Mouse (Mus musculus): ENCODE measurements at regions not wholly inside any gene's neighbourhood (a gene's known extent, or its start where the extent isn't known, plus 50 kb on each side); places are given as distances from the start of the nearest gene placed in this dataset.

- Histone ChIP-seq H3K36me3 (ENCODE audit: control insufficient read depth, insufficient read depth, low read length) (no peaks in the 10 kb centered on the region), H3K9ac (ENCODE audit: low read length) (no peak overlapping the region), H3K9me3 (ENCODE audit: control insufficient read depth, low read length) (no peaks in the 10 kb centered on the region), H3K4me2 (no peak overlapping the region), H3K4me3 (ENCODE audit: low read depth, low read length) (no peak overlapping the region), H3K27me3 (ENCODE audit: control insufficient read depth, insufficient read depth, low read length) (no peaks in the 10 kb centered on the region), H3K27ac (ENCODE audit: low read depth, low read length) (no peak overlapping the region), H3K4me1 (ENCODE audit: control insufficient read depth, insufficient read depth, low read length) (no peaks in the 10 kb centered on the region)
- DNase-seq (ENCODE audit: low spot score, missing footprints) (no peak), ATAC-seq (ENCODE audit: low FRiP score) (no peak)
- 80% methylated on average over 4 of the region's 4 CpGs for WGBS
Observed at GRCm38 (mm10) chr2:46870772-46871171, 1753.6 kb upstream of the Zeb2 start.

Measured in midbrain, embryonic 11.5 days (tissue).